Mouse (Mus musculus): ENCODE measurements around the gene Vps37c.

DNA sequence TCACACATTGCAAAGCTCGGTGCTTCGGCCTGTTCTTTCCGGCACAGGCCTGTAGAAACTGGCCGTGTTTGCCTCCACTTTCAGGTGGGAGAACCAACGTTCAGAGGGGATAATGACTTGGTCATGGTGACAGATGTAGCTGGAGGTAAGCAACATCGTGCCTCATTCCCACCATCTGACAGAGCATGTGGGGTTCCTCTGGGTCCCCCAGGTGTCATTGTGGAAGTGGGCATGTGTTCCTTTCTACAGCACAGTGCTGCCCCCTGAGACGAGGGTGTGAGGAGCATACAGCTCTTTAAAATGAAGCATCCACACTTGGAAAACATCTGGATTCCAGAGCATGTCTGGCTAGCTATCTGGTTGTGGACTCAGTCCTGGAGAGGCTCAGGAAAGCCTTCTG is 46.0 kb downstream of the Vps37c start:
- TF ChIP-seq GATA1 (IDR thresholded peaks at IDR 0.05; ENCODE audit: low read length) (no peak), TAL1 (IDR thresholded peaks at IDR 0.05; ENCODE audit: low read length) (no peak)

All from erythroblast, embryonic 14.5 days (primary cell).